Mouse (Mus musculus): Measurements from ENCODE around the gene Tab1.
A peak's percentile ranks its signal among the peaks of the same experiment; 100 is the strongest.

Gene Tab1

DNA sequence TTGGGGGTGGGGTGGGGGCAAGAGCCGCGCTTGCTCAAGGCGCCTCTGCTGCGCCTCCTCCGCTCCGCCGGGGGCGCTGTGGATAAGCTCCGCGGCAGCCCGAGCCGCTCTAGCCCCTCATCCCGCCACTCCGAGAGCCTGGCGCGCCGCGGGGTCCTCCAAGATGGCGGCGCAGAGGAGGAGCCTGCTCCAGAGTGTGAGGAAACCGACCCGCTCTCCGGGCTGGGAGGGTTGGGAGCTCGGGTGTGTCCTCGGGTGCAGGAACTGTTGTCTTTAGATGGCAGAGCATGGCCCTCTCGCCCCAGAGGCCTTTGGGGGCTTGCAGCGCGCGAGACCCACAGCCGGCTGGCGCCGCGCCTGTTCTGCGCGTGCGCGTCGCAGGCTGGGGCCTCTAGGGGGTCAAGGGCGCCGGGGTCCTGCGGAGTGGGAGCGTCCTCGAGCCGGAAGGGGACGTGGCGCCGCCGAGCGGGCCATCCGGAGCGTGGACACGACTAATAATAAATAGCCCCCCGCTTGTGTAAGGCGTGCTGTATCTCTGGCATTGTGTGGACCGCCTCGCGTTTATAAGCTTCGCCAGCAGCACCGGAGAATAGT is at the start of gene Tab1:
TSS of gene Tab1 (plus strand) at position 135 of the 594 bp plus-strand sequence.
- DNase-seq = peak; percentile 86 to 90

DNA sequence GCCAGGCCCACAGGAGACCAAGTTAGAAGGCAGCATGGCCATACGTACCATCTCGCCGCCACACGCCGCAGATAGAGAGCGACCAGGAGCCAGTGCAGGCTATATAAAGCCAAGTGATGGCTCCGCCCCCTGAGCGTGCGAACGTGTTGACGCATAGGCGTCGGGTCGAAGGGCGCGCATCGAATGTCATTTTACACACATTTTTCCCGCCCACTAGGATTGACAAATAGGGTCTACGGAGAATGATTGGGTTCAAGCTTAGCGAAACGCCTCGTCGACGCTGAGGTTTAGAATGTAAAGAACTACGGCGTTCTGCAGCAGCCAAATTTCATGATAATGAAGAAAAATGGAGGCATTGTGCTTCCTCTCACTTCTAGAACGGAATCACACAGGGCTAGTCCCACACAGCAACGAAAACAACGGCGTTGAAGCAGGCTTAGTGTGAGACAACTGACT is 49.6 kb upstream of the Tab1 start:
- DNase-seq = peak; percentile 98

DNA sequence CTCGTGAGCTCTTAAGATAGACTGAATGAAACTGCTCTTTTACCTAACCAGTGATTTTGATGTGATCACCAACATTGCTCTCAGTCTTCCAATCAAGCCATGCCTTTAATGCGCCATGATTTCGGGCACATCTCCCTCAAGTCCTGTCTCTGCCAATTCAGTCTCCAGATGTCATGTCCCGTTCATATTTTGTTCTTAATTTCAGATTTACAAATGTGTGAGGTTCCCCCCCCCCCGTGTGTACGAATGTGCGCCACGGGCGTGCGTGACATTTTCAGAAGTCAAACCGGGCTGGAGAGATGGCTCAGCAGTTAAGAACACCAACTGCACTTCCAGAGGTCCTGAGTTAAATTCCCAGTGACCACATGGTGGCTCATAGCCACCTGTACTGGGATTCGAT is 49.2 kb upstream of the Tab1 start:
- no peak for DNase-seq

DNA sequence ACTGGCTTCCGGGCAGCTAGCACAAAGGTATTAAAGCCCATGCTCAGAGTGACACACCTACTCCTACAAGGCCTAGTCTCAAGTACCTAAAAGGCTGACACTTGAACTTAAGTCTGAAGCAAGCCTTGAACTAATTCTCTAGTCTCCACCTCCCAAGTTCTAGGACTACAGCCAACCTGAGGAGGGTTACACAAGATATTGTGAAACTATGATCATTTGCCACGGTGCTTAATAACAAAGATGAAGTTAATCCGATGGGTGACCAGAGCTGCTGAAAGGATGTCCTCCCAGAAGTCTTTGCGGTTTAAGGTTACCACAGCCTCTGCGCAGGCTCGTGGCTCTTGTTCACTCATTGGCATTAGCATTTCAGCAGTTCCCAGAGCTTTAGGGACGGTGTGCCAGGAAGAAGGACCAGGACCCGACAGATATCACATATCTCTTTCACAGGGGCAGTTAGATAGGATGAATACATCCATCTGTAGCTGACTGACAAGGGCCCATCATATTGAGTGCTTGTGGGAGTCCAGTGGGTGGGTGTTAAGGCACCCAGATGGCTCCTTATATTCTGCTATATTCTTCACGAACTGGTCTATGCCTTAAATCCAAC is 45.4 kb upstream of the Tab1 start:
- DNase-seq = no peak

DNA sequence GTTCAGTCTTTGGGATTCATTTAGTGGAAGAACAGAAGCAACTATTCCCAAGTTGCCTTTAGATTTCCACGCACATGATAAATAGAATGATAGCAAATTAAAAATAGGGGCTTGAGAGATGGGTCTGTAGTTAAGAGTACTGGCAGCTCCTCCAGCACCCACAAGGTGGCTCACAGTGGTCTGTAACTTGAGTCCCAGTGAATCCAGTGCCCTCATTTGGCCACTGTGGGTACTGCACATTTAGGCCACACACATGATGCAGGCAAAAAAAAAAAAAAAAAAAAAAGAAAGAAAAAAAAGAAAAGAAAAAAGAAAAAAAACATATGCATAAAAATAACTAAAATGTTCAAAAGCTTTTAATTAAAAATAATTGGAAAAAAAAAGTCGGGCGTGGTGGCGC is 44.3 kb upstream of the Tab1 start:
- peak; percentile 91 to 97 for DNase-seq

DNA sequence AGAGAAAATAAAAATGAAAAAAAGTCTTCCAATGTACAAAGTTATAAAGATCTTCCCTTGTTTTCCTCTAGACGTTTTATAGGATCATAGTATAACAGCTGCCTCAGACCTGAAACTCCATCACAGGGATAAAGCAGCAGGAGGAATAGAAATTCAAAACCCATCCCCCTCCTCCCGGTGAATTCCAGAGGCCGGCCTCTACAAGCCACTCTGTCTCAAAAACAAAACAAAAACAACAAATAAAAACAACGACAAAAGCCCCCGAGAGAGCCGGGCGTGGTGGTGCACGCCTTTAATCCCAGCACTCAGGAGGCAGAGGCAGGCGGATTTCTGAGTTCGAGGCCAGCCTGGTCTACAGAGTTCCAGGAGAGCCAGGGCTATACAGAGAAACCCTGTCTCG is 42.8 kb upstream of the Tab1 start:
- no peak for DNase-seq

DNA sequence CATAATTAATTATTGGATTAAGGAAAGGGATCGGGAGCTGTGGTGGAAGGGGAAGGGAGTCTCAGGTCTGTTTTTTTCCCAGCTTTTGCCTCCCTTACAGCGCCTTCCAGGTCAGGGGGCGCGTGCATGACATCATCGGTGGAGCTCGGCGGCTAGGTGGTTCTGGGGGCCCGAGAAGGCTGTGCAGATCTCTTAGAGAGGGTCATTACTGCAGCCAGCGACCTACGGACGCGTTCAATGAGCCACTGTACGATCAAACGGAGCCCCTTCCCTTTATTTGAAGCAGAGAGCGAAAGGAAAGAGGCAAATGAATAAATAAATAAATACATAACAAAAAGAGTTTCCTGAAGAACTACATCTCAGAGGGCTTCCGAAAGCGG is 42.2 kb upstream of the Tab1 start:
- DNase-seq = no peak

DNA sequence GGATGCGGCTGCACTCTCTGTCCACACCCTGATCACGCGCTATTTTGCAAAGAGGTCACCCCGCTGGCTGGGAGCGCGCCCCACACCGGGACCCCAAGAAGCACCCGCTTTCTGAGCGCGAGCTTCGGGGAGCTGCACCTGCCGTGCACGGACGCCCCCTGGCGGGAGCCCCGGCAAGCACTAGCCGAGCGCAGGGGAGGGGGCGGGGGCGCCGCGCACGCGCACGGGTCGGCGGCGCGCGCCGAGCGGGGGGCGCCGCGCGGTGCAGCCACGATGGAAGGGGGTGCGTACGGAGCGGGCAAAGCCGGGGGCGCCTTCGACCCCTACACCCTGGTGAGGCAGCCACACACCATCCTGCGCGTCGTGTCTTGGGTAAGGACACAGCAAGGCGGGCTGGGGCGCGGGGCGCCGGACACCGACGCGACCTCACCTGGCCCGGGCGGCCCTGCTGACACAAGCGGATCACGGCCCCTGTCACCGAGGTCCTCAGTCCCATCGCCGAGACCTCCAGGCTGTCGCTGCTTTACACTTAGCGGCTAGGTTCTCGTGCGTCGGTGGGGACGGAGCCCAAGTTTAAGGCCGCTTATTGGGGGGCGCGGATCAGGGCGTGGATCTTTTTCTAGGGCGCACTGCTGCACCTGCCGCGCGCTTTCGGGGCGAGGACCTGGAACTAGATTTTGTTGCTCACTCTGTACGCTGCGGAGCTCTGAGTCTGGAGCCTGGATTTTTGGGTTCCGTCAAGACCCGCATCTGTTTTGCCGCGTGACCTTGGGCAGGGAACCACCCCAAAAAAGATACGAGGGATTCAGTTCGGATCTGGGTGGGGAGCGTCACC is 41.6 kb upstream of the Tab1 start, which contains the start of the genes Syngr1 and Rpl3:
TSS of gene Syngr1 (plus strand) at position 214 of the 835 bp plus-strand sequence.
TSS of gene Rpl3 (minus strand) at position 748 of the 835 bp plus-strand sequence.
- peak; percentile 59 to 70 for DNase-seq

DNA sequence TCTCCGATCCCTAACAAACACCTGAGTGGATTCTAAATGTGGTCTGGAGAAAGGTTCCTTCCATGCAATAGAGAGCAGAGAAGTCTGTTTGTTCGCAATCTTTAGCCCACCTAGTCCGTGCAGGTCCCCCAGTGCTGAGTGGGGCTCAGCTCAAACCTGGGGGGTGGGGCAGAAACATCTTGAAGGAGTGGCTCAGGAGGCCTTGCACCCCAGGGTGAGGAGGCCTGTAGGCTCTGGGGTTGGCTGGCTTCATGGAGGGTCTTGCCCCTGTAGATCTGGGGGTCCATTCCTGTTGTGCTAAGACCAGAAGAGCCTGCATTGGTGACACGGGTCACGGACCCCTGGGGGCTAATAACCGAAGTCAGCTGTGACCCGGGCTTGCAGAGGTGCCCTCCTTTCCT is 40.9 kb upstream of the Tab1 start:
- DNase-seq = no peak

DNA sequence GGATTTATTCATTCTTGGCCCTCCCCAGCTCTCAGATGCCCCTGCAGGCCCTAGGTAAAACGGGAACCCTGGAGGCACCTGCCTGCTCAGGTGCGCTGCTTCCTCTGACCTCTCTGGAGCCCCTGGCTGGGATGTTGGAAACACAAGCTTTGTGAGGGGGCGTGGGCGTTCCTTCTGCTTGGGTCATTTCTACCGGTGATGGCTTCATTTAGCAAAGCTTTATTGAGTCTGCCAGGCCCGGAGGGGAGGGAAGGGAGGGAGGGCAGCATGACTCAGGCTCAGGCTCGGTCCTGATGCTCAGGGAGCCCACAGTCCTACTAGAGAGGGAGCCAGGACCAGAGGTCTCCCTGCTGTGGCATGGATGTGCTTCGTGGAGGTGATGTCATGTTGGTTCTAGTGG is 40.3 kb upstream of the Tab1 start:
- no peak for DNase-seq

DNA sequence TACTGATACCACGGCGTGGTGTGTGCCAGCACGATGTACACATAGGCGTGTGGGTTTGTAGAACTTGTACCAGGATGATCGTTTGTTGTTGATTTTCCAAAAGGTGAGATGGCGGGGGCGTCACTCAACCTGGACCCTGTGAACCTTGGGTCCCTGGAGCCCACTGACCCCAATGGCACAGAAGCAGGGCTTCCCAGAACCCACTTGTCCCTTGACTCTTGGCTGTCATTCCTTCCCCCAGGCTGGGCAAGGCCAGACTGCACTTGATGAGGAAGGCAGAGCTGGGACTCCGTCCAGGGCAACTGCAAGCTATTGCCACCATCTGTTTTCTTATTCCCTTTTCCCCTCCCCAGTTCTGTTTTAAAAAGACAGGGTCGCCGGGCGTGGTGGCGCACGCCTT is 38.7 kb upstream of the Tab1 start:
- DNase-seq = no peak

DNA sequence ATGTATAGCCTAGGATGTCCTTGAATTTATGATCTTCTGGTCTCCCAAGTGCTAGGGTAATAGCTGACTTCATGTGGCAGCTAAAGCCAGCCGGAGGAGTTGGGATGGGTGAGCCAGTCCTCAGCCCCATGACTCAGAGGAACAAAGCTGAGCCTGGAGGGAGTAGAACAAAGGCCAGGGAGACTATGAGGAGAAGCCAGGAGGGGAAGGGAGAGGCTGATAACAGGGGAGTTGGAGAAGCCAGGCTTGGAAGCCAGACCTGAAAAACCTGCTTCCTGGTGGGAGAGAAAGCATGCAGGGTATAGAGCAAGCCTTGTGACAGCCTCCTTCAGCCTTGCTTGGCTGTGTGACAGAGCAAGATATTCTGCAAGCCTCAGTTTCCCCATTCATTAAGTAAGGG is 37.3 kb upstream of the Tab1 start:
- DNase-seq = no peak

DNA sequence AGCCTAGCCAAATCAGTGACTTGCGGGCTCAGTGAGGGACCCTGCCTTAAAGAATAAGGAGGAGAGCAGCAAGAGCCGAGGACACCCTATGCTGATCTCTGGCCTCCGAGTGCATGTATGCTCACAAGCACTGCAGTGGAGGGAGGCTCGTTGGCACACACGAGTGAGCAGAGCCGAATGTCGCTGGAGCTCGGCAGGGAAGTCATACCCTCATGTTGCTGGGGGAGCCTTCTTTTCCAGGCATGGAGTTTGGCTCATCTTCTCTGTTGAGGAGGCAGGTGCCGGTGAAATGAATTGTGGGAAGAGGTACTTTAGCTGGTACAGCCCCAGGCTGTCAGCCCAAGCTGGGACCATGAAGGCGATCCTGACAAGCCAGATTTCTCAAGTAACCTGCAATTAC is 36.5 kb upstream of the Tab1 start:
- DNase-seq = no peak

DNA sequence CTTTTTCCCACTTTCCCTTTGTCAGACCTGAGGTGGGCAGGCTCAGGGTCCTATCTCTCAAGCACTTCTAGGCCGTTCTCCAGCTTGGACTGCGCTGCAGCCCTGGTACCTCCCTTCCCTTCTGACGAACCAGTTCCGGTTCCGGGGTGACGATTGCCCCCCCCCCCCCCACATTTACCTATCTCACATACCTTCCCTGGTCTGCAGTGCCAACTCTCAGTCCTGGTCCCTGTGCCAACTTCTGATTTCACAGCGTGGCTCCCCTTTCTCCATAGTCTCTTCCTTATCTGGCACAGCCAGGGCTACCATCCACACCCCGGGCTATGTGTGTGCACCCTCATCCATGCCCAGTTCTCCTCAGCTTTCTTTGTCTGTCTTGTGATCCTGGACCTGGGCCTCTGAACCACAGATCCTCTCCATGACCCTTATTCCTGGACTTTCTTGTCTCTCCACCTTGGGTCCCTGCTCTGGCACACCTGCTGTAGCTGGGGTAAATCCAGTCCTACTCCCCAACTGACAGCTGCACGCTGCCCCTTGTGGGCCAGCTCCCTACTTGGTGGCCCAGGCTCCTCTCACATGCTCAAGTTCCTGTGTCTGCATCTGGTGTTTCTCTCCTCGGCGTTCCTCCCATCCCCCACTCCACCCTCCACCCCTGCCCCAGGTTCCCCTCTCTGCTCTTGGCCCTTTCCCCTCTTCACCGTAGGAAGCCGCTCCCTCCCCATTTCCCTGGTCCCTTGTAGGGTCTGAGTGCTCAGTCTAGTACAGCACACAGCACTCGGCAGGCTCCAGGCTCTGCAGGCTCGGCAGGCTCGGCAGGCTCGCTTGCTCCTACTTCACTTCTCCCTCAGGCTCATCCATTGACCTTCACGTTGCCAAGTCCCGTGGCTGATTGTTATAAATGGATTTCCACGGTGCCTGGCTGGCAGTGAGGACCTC is 35.7 kb upstream of the Tab1 start:
- DNase-seq = no peak

DNA sequence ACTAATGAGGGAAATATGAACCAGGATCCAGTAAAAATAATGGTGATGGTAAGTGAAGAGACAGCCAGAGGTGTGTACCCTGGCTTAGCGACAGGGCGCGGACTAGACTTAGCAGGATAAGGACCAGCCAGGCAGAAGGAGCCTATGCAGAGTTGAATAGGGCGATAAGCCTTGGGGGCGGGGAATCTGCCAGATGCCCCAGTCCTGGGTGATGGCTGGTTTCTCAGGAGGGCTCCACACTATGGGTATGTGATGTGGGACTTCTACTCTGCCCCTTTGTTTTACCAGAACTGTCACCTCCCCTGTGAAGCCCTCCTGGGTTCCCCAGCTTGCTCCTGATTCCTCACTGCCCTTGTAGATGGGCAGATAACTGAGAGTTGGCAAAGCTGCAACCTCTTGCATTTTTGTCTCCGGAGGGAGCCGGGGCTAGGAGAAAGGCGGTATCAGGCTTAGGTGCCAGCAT is 34.9 kb upstream of the Tab1 start:
- DNase-seq = no peak

DNA sequence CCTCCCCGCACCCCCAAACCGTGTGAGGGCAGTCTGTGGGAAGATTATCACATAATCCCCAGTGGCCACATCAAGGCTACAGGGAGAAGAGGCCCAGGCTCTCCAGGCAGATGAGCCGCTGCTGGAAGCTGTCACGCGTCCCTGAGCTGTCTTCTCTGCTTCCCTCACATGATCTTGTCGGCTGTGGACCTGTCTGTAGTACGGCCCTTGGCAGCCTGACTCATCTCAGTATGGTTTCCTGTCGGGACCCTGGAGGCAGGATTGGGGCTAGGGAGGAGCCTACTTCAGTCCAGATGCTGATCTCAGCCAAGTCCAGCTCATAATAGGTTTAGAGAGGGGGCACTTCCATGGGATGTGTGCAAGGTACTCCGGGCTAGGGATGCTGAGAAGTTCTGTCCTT is 34.1 kb upstream of the Tab1 start:
- DNase-seq = no peak

DNA sequence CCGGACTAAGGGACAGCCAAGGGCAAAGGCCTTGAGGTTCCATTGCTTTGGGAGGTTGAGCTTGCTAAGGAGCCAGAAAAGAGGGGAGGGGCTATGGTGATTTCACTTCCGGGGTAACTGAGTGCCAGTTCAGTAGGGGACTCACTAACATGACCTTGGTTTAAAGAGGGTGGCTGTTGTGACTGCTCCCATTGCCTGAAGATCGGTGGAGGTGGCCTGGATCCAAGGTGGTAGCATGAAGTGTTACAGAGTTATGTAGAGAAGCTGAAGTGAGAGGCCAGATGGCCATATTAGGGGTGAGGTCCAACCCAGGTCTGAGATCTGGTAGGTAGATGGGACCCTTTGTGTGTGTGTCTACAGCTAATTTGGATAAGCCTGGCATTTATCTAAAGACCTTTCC is 33.5 kb upstream of the Tab1 start:
- DNase-seq = no peak

DNA sequence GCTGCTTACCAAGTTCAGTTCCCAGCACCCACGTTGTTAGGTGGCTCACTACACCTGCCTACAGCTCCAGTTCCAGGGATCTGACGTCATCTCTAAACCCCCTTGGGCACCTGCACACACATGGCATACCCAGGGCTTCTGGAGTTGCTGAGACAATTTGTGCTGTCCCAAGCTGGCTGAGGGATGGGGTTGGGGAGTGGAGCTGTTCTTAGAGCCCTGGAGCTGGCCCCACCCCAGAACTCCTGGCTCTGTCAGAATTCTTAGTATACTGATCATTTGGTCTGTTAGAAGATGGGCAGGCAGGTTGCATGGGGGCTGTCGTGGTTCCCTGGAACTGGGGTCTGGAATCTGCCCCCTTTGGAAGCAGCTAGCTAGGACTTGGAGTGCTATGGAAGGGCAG is 32.7 kb upstream of the Tab1 start:
- DNase-seq = no peak

DNA sequence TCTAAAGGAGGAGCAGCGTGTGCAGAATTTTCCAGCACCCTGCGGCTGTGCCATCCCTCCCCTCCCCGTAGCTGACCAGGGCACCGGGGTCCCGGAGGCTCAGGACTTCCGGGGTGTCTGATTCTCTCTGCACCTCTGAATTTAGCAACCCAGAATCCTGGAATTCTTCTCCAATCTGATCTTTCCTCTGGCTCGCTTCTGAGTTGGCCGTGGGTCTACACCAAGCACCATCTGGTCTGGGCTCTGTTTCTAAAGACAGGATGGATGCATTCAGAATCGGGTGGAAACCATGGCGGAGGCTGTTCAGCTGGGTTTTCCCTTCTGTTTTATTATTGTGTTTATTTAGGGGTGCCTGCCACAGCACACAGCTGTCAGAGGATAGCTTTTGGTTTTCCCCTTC is 32.1 kb upstream of the Tab1 start:
- no peak for DNase-seq

DNA sequence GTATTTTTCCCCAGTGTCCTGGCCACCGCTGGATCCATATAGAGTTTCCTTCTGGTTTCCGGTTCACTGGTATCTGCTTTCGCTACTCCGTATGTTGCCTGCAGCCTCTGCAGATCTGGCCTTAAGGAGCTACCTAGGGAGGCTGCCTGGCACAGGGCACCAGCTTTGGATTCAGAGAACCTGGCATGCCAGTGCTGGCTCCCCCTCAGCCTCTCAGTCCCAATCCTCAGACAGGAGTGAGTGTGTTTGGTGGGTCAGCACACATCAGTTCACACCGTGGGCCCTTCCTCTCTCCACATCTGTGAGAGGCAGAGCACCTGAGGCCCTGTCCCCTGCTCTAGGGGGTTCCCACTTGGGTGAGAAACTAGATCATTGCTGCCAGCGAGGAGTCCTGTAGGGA is 31.4 kb upstream of the Tab1 start:
- DNase-seq = no peak

DNA sequence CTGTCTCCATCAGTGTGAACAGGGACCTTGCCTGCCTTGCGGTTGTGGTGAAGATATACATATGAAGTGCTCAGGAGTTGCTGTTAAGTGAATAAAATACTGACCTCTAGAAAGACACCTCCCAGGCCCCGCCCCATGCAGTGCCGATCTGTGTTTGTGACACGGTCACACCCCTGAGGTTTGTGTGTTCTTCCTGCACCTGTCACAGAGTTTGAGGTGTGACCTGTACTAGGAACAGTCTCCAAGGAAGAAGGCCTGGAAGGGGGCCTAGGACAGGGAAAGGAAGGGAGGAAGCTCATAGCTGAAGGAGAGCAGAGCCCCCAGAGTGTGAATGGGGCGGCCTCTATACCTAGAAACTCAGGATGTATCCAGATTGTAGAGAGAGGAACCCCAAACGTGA is 30.4 kb upstream of the Tab1 start:
- no peak for DNase-seq

DNA sequence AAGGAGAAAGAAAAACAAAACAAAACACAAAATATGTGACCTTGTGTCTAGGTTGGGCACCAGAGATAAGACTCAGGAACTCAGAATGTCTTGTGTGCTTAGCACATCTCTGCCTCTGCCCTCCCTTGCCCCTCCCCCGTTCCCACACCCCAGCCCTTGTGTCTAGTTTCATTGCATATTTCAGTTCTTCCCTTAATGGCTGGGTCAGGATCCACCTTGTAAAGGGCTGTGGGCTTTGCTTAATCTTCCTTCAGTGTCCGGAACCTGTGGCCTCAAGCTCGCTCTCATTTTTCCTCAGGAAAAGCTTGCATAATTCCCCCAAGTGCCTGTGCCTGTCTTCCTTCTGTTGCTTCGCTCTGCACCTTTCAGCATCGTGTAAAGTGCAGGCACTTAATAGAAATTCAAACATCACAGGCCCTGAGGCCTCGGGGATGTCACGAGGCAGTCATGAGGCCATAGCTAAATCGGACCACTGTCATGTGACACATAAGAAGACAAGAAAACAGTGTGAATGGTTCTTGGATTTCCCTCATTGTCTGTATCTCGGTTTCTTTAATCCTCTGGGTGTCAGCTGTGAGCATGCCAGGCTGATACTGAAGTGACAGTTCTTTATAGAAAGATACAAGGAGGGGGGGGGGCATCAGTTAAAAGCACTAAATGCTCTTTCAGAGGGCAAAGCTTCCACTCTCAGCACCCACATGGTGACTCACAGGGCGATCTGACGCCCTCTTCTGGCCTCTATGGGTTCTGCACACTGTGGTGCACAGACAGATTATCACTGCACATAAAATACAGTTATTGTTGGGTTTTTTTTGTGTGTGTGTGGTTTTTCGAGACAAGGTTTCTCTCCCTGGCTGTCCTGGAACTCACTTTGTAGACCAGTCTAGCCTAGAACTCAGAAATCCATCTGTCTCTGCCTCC is 27.2 kb upstream of the Tab1 start:
- no peak for DNase-seq

Data from kidney, adult 8-10 months (tissue).